Mouse (Mus musculus): ENCODE measurements around the gene Kcnh4. TPM values are rescaled to one million over a fixed set of nuclear protein-coding genes. Genes with fewer than 3 reads are reported as not detected.
A peak's percentile ranks its signal among the peaks of the same experiment; 100 is the strongest.

Kcnh4 gene
- polyA plus RNA-seq, 1 experiment: 0.05 TPM

- Histone ChIP-seq H3K4me2 (ENCODE audit: low read depth) (no peak overlapping the region), H3K4me3 (no peak overlapping the region), H3K36me3 (ENCODE audit: control insufficient read depth, insufficient read depth) (no peaks in the 10 kb centered on the region), H3ac (ENCODE audit: control insufficient read depth, insufficient read length) (no peak overlapping the region), H3K27me3 (ENCODE audit: control insufficient read depth, insufficient read depth, insufficient read length) (no peaks in the 10 kb centered on the region), H3K79me2 (ENCODE audit: control insufficient read depth, insufficient read depth) (no peaks in the 10 kb centered on the region)
- no peak for TF ChIP-seq USF1 (IDR thresholded peaks at IDR 0.05; ENCODE audit: low read depth)
- no peak for TF ChIP-seq MYOG (IDR thresholded peaks at IDR 0.05; ENCODE audit: control insufficient read depth in 1 of 3, insufficient read depth in 1 of 3, insufficient read length in 2 of 3, low read depth in 2 of 3)
- no peak for TF ChIP-seq MAX (IDR thresholded peaks at IDR 0.05; ENCODE audit: low read depth)
- TF ChIP-seq POLR2AphosphoS2 (IDR thresholded peaks at IDR 0.05; ENCODE audit: insufficient read length, low read depth): no peak
- no peak for TF ChIP-seq E2F4 (IDR thresholded peaks at IDR 0.05; ENCODE audit: insufficient read depth)
- no peak for TF ChIP-seq SRF (IDR thresholded peaks at IDR 0.05; ENCODE audit: control insufficient read depth, insufficient read length, low read depth)
- TF ChIP-seq CEBPB (IDR thresholded peaks at IDR 0.05; ENCODE audit: insufficient read depth, poor library complexity, severe bottlenecking): no peak
- no peak for TF ChIP-seq REST (IDR thresholded peaks at IDR 0.05; ENCODE audit: insufficient read depth, insufficient read length)
- TF ChIP-seq TCF3 (IDR thresholded peaks at IDR 0.05; ENCODE audit: insufficient read length, low read depth): no peak
- no peak for TF ChIP-seq TCF12 (IDR thresholded peaks at IDR 0.05; ENCODE audit: insufficient read depth, poor library complexity, severe bottlenecking)
- no peak for TF ChIP-seq POLR2A (IDR thresholded peaks at IDR 0.05; ENCODE audit: insufficient read length, low read depth)
- no peak for TF ChIP-seq MYOD1 (IDR thresholded peaks at IDR 0.05; ENCODE audit: control insufficient read depth in 1 of 3, insufficient read length in 2 of 3, low read depth in 2 of 3)
Observed at GRCm38 (mm10) chr11:100778069-100778468, 18.3 kb upstream of the Kcnh4 start.

- no peaks in the 10 kb centered on the region for H3K27me3 ChIP-seq (ENCODE audit: control insufficient read depth, insufficient read depth, insufficient read length)
- H3K4me2 ChIP-seq (ENCODE audit: low read depth): no peak overlapping the region
- no peaks in the 10 kb centered on the region for H3K36me3 ChIP-seq (ENCODE audit: control insufficient read depth, insufficient read depth)
- H3K79me2 ChIP-seq (ENCODE audit: control insufficient read depth, insufficient read depth): no peaks in the 10 kb centered on the region
- no peak for TF ChIP-seq POLR2AphosphoS2 (IDR thresholded peaks at IDR 0.05; ENCODE audit: insufficient read length, low read depth)
- no peak for TF ChIP-seq TCF12 (IDR thresholded peaks at IDR 0.05; ENCODE audit: insufficient read depth, poor library complexity, severe bottlenecking)
- TF ChIP-seq USF1 (IDR thresholded peaks at IDR 0.05; ENCODE audit: low read depth): no peak
- no peak for TF ChIP-seq POLR2A (IDR thresholded peaks at IDR 0.05; ENCODE audit: insufficient read length, low read depth)
- TF ChIP-seq E2F4 (IDR thresholded peaks at IDR 0.05; ENCODE audit: insufficient read depth): no peak
- no peak for TF ChIP-seq TCF3 (IDR thresholded peaks at IDR 0.05; ENCODE audit: insufficient read length, low read depth)
- TF ChIP-seq SRF (IDR thresholded peaks at IDR 0.05; ENCODE audit: control insufficient read depth, insufficient read length, low read depth): no peak
- no peak for TF ChIP-seq MYOD1 (IDR thresholded peaks at IDR 0.05; ENCODE audit: control insufficient read depth in 1 of 3, insufficient read length in 2 of 3, low read depth in 2 of 3)
- no peak for TF ChIP-seq MAX (IDR thresholded peaks at IDR 0.05; ENCODE audit: low read depth)
- no peak for TF ChIP-seq CEBPB (IDR thresholded peaks at IDR 0.05; ENCODE audit: insufficient read depth, poor library complexity, severe bottlenecking)
- no peak for TF ChIP-seq REST (IDR thresholded peaks at IDR 0.05; ENCODE audit: insufficient read depth, insufficient read length)
- TF ChIP-seq MYOG (IDR thresholded peaks at IDR 0.05; ENCODE audit: control insufficient read depth in 1 of 3, insufficient read depth in 1 of 3, insufficient read length in 2 of 3, low read depth in 2 of 3): no peak
- no peak overlapping the region for H3ac ChIP-seq (ENCODE audit: control insufficient read depth, insufficient read length)
- no peak overlapping the region for H3K4me3 ChIP-seq
Observed at GRCm38 (mm10) chr11:100775921-100776320, 16.2 kb upstream of the Kcnh4 start.

- H3ac ChIP-seq (ENCODE audit: control insufficient read depth, insufficient read length): no peak overlapping the region
- no peaks in the 10 kb centered on the region for H3K36me3 ChIP-seq (ENCODE audit: control insufficient read depth, insufficient read depth)
- H3K27me3 ChIP-seq (ENCODE audit: control insufficient read depth, insufficient read depth, insufficient read length): no peaks in the 10 kb centered on the region
Observed at GRCm38 (mm10) chr11:100774261-100774660, 14.5 kb upstream of the Kcnh4 start.

GRCm38 (mm10) chr11:100770646-100771408 lies 11.1 kb upstream of the Kcnh4 start, which contains the start of gene Ghdc:
Gene Ghdc (minus strand): TSS chr11:100770957.
- Histone ChIP-seq H3K4me2 (ENCODE audit: low read depth) (peak within 1 kb of the TSS; percentile 71), H3K36me3 (ENCODE audit: control insufficient read depth, insufficient read depth) (no peaks in the 10 kb centered on the region), H3ac (ENCODE audit: control insufficient read depth, insufficient read length) (no peak within 1 kb of the TSS), H3K4me3 (peak within 1 kb of the TSS; percentile 44), H3K79me2 (ENCODE audit: control insufficient read depth, insufficient read depth) (no peaks in the 10 kb centered on the region), H3K27me3 (ENCODE audit: control insufficient read depth, insufficient read depth, insufficient read length) (no peaks in the 10 kb centered on the region)
- TF ChIP-seq SRF (IDR thresholded peaks at IDR 0.05; ENCODE audit: control insufficient read depth, insufficient read length, low read depth) (peak; percentile 62), USF1 (IDR thresholded peaks at IDR 0.05; ENCODE audit: low read depth) (no peak)

More at GRCm38 (mm10) chr11:100774261-100774660, 14.5 kb upstream of the Kcnh4 start:
- no peak for TF ChIP-seq TCF12 (IDR thresholded peaks at IDR 0.05; ENCODE audit: insufficient read depth, poor library complexity, severe bottlenecking)
- TF ChIP-seq REST (IDR thresholded peaks at IDR 0.05; ENCODE audit: insufficient read depth, insufficient read length): no peak
- Histone ChIP-seq H3K4me2 (ENCODE audit: low read depth) (no peak overlapping the region), H3K79me2 (ENCODE audit: control insufficient read depth, insufficient read depth) (no peaks in the 10 kb centered on the region), H3K4me3 (no peak overlapping the region)

GRCm38 (mm10) chr11:100769980-100770379 lies 10.2 kb upstream of the Kcnh4 start:
- Histone ChIP-seq H3K4me3 (peak overlapping the region; percentile 44), H3K36me3 (ENCODE audit: control insufficient read depth, insufficient read depth) (no peaks in the 10 kb centered on the region), H3ac (ENCODE audit: control insufficient read depth, insufficient read length) (no peak overlapping the region), H3K79me2 (ENCODE audit: control insufficient read depth, insufficient read depth) (no peaks in the 10 kb centered on the region), H3K27me3 (ENCODE audit: control insufficient read depth, insufficient read depth, insufficient read length) (no peaks in the 10 kb centered on the region), H3K4me2 (ENCODE audit: low read depth) (peak overlapping the region; percentile 71)
- TF ChIP-seq REST (IDR thresholded peaks at IDR 0.05; ENCODE audit: insufficient read depth, insufficient read length) (no peak), MAX (IDR thresholded peaks at IDR 0.05; ENCODE audit: low read depth) (no peak), MYOD1 (IDR thresholded peaks at IDR 0.05; ENCODE audit: control insufficient read depth in 1 of 3, insufficient read length in 2 of 3, low read depth in 2 of 3) (no peak), POLR2A (IDR thresholded peaks at IDR 0.05; ENCODE audit: insufficient read length, low read depth) (no peak), POLR2AphosphoS2 (IDR thresholded peaks at IDR 0.05; ENCODE audit: insufficient read length, low read depth) (no peak), MYOG (IDR thresholded peaks at IDR 0.05; ENCODE audit: control insufficient read depth in 1 of 3, insufficient read depth in 1 of 3, insufficient read length in 2 of 3, low read depth in 2 of 3) (no peak)

Data from myocyte (in vitro differentiated cells).